Mouse (Mus musculus): ENCODE measurements around the gene Slxl1. TPM values are rescaled to one million over a fixed set of nuclear protein-coding genes. Genes with fewer than 3 reads are reported as not detected.
"Not testable (repeated sequence)": the region's sequence is repeated elsewhere in the genome, so short reads cannot be mapped to it uniquely, and the experiment has no call there.

The Slxl1 gene
- polyA plus RNA-seq (2016; fragmentation: Nextera tagmentation; extraction: Ambion mirVana), result not detected in 2 replicates

GRCm38 (mm10) chrX:55226576-55226975, at the start of gene Slxl1:
TSS of gene Slxl1 (plus strand) at chrX:55226876.
- no CpG with 5 or more reads among the region's 6 CpGs for WGBS
- not testable (repeated sequence) for H3K27me3 ChIP-seq (ENCODE audit: low read depth, poor library complexity, severe bottlenecking); H3K9me3 ChIP-seq (replicated peaks); H3K36me3 ChIP-seq; H3K27ac ChIP-seq; DNase-seq (ENCODE audit: low spot score); H3K4me3 ChIP-seq; H3K4me1 ChIP-seq
